Mouse (Mus musculus) heart, embryonic 15.5 days (tissue): ENCODE data around the gene Clec2g. TPM values are rescaled to one million over a fixed set of nuclear protein-coding genes. Genes with fewer than 3 reads are reported as not detected.
"Not testable (repeated sequence)": the region's sequence is repeated elsewhere in the genome, so short reads cannot be mapped to it uniquely, and the experiment has no call there.

Experiments used
- ATAC-seq: fragments of 200-750 bp; cut with Nextera tagmentation; replicated peaks from 2 replicates; pipeline ENCODE4 v1.8.0; 2017; ENCODE audit warnings: low read depth, moderate TSS enrichment; ENCODE audit not compliant: insufficient number of reproducible peaks, insufficient read depth, low FRiP score
- H3K27ac ChIP-seq: fragments of 300-500 bp; sonication (generic); 2 replicates; pipeline ENCODE4 v1.5.1; 2015; ENCODE audit warnings: mild to moderate bottlenecking, inconsistent platforms
- H3K27me3 ChIP-seq: fragments of 300-500 bp; sonication (generic); 2 replicates; pipeline ENCODE4 v1.6.1; 2015; ENCODE audit warnings: inconsistent platforms
- H3K36me3 ChIP-seq: fragments of 300-500 bp; sonication (generic); 2 replicates; pipeline ENCODE4 v1.6.1; 2015; ENCODE audit warnings: mild to moderate bottlenecking, inconsistent platforms
- H3K4me1 ChIP-seq: fragments of 300-500 bp; sonication (generic); replicated peaks from 2 replicates; pipeline ENCODE4 v1.6.1; 2015; ENCODE audit warnings: inconsistent platforms
- H3K4me2 ChIP-seq: fragments of 300-500 bp; sonication (generic); 2 replicates; pipeline ENCODE4 v1.6.1; 2015; ENCODE audit warnings: inconsistent platforms, mild to moderate bottlenecking, moderate library complexity
- H3K4me3 ChIP-seq: fragments of 300-500 bp; sonication (generic); 2 replicates; pipeline ENCODE4 v1.5.1; 2015; ENCODE audit warnings: mild to moderate bottlenecking, inconsistent platforms
- H3K9ac ChIP-seq: fragments of 300-500 bp; sonication (generic); 2 replicates; pipeline ENCODE4 v1.6.1; 2015; ENCODE audit warnings: mild to moderate bottlenecking, inconsistent platforms
- H3K9me3 ChIP-seq: fragments of 300-500 bp; sonication (generic); replicated peaks from 2 replicates; pipeline ENCODE4 v1.6.1; 2016; ENCODE audit warnings: inconsistent platforms
- WGBS: fragments of 180-500 bp; shearing (Covaris S2); methylation state at CpG from one replicate; pipeline ENCODE4 v1.1.7; 2015; ENCODE audit warnings: mixed read lengths; 5-methylcytosine and 5-hydroxymethylcytosine counted together
- polyA plus RNA-seq: library from polyadenylated mRNA; unstranded; fragments of >200 nt; fragmentation: Nextera tagmentation; extraction: Ambion mirVana; gene quantifications from 2 replicates; pipeline ENCODE4 v1.2.1, GENCODE M21; 2015

Gene Clec2g
- polyA plus RNA-seq, 1 experiment from 2014 or later: not detected

- Histone ChIP-seq H3K4me1 (peaks cover 2% of the 10 kb centered on the region; the same call in 1 of the 2 replicates), H3K27me3 (no peaks in the 10 kb centered on the region), H3K4me3 (no peak overlapping the region), H3K9ac (no peak overlapping the region), H3K36me3 (no peaks in the 10 kb centered on the region), H3K9me3 (no peaks in the 10 kb centered on the region), H3K27ac (no peak overlapping the region), H3K4me2 (peak overlapping the region; percentile 22)
- no peak; the same call in 1 of the 2 replicates for ATAC-seq
- 57% methylated on average over 3 of the region's 3 CpGs for WGBS
Observed at GRCm38 (mm10) chr6:128996054-128996767, 62.0 kb downstream of the Clec2g start.

GRCm38 (mm10) chr6:128996768-128997442, 62.7 kb downstream of the Clec2g start:
- H3K4me1 ChIP-seq: peaks cover 2% of the 10 kb centered on the region; the same call in 1 of the 2 replicates
- ATAC-seq: no peak

GRCm38 (mm10) chr6:129001392-129001791, 67.2 kb downstream of the Clec2g start:
- Histone ChIP-seq H3K27me3 (no peaks in the 10 kb centered on the region), H3K27ac (no peak overlapping the region), H3K4me2 (no peak overlapping the region), H3K9ac (no peak overlapping the region), H3K4me1 (no peaks in the 10 kb centered on the region; the same call in 1 of the 2 replicates), H3K9me3 (no peaks in the 10 kb centered on the region), H3K36me3 (no peaks in the 10 kb centered on the region), H3K4me3 (no peak overlapping the region)
- WGBS: 66% methylated on average over 2 of the region's 2 CpGs
- no peak for ATAC-seq

More at GRCm38 (mm10) chr6:128996768-128997442, 62.7 kb downstream of the Clec2g start:
- no peaks in the 10 kb centered on the region for H3K36me3 ChIP-seq
- no peaks in the 10 kb centered on the region for H3K27me3 ChIP-seq
- WGBS: 69% methylated on average over 13 of the region's 13 CpGs
- H3K4me3 ChIP-seq: no peak overlapping the region
- H3K4me2 ChIP-seq: peak overlapping the region; percentile 22
- no peak overlapping the region for H3K27ac ChIP-seq
- no peaks in the 10 kb centered on the region for H3K9me3 ChIP-seq
- no peak overlapping the region for H3K9ac ChIP-seq

GRCm38 (mm10) chr6:129008552-129008951, 74.4 kb downstream of the Clec2g start:
- Histone ChIP-seq H3K4me3 (no peak overlapping the region), H3K4me2 (no peak overlapping the region), H3K4me1 (no peaks in the 10 kb centered on the region), H3K36me3 (no peaks in the 10 kb centered on the region), H3K9me3 (no peaks in the 10 kb centered on the region), H3K9ac (no peak overlapping the region), H3K27ac (no peak overlapping the region), H3K27me3 (no peaks in the 10 kb centered on the region)
- no peak for ATAC-seq
- 78% methylated on average over 8 of the region's 8 CpGs for WGBS

- ATAC-seq, H3K4me2 ChIP-seq, H3K4me3 ChIP-seq, H3K9me3 ChIP-seq, H3K27ac ChIP-seq, H3K4me1 ChIP-seq, H3K27me3 ChIP-seq, H3K9ac ChIP-seq, H3K36me3 ChIP-seq: not testable (repeated sequence)
- 69% methylated on average over 7 of the region's 7 CpGs for WGBS
Observed at GRCm38 (mm10) chr6:129009846-129010504, 75.8 kb downstream of the Clec2g start.

- no peak overlapping the region for H3K4me3 ChIP-seq
- no peak overlapping the region for H3K9ac ChIP-seq
- no peaks in the 10 kb centered on the region for H3K27me3 ChIP-seq
- no peak overlapping the region for H3K4me2 ChIP-seq
- no peak for ATAC-seq
- H3K27ac ChIP-seq: no peak overlapping the region
- WGBS: 80% methylated on average over 3 of the region's 3 CpGs
- H3K36me3 ChIP-seq: no peaks in the 10 kb centered on the region
- no peaks in the 10 kb centered on the region for H3K4me1 ChIP-seq
- H3K9me3 ChIP-seq: no peaks in the 10 kb centered on the region
Observed at GRCm38 (mm10) chr6:129010505-129010873, 76.3 kb downstream of the Clec2g start.

GRCm38 (mm10) chr6:129012012-129012411, 77.8 kb downstream of the Clec2g start:
- not testable (repeated sequence) for ATAC-seq, H3K9ac ChIP-seq, H3K4me1 ChIP-seq, H3K27me3 ChIP-seq, H3K9me3 ChIP-seq, H3K4me2 ChIP-seq, H3K36me3 ChIP-seq, H3K4me3 ChIP-seq, H3K27ac ChIP-seq
- WGBS: 96% methylated on average over 19 of the region's 23 CpGs

- ATAC-seq: no peak
- Histone ChIP-seq H3K9ac (no peak overlapping the region), H3K4me2 (no peak overlapping the region), H3K4me1 (no peaks in the 10 kb centered on the region), H3K36me3 (no peaks in the 10 kb centered on the region), H3K27ac (no peak overlapping the region), H3K4me3 (no peak overlapping the region), H3K27me3 (no peaks in the 10 kb centered on the region), H3K9me3 (no peaks in the 10 kb centered on the region)
- 67% methylated on average over 1 of the region's 1 CpGs for WGBS
Observed at GRCm38 (mm10) chr6:129012966-129013365, 78.8 kb downstream of the Clec2g start.

GRCm38 (mm10) chr6:129013762-129014276, 79.6 kb downstream of the Clec2g start:
- Histone ChIP-seq H3K4me2 (no peak overlapping the region), H3K9me3 (no peaks in the 10 kb centered on the region), H3K4me3 (no peak overlapping the region), H3K4me1 (no peaks in the 10 kb centered on the region), H3K9ac (no peak overlapping the region), H3K36me3 (no peaks in the 10 kb centered on the region), H3K27ac (no peak overlapping the region), H3K27me3 (no peaks in the 10 kb centered on the region)
- 75% methylated on average over 5 of the region's 5 CpGs for WGBS
- ATAC-seq: no peak

- Histone ChIP-seq H3K9me3 (no peaks in the 10 kb centered on the region), H3K9ac (no peak overlapping the region), H3K4me2 (no peak overlapping the region), H3K4me1 (no peaks in the 10 kb centered on the region), H3K27me3 (no peaks in the 10 kb centered on the region), H3K36me3 (no peaks in the 10 kb centered on the region), H3K27ac (no peak overlapping the region), H3K4me3 (no peak overlapping the region)
- ATAC-seq: no peak
- 70% methylated on average over 1 of the region's 1 CpGs for WGBS
Observed at GRCm38 (mm10) chr6:129014399-129014798, 80.2 kb downstream of the Clec2g start.

GRCm38 (mm10) chr6:129027451-129028248, 93.5 kb downstream of the Clec2g start:
- Histone ChIP-seq H3K27ac (no peak overlapping the region), H3K4me2 (no peak overlapping the region), H3K4me1 (no peaks in the 10 kb centered on the region), H3K27me3 (no peaks in the 10 kb centered on the region), H3K4me3 (no peak overlapping the region), H3K36me3 (no peaks in the 10 kb centered on the region), H3K9ac (no peak overlapping the region), H3K9me3 (no peaks in the 10 kb centered on the region)
- WGBS: 78% methylated on average over 8 of the region's 8 CpGs
- ATAC-seq: no peak
